Mouse (Mus musculus): ENCODE data around the gene Tpmt.

GRCm38 (mm10) chr13:46993274-46993551 is 51.3 kb downstream of the Tpmt start:
- TF ChIP-seq CTCF (IDR thresholded peaks at IDR 0.05; ENCODE audit: control insufficient read depth, insufficient read depth, insufficient replicate concordance, low read depth, low read length) (no peak), POLR2A (IDR thresholded peaks at IDR 0.05; ENCODE audit: control insufficient read depth, low read depth, low read length) (no peak)
